Mouse (Mus musculus): ENCODE measurements at regions not wholly inside any gene's neighbourhood (a gene's known extent, or its start where the extent isn't known, plus 50 kb on each side); places are given as distances from the start of the nearest gene placed in this dataset.

DNA sequence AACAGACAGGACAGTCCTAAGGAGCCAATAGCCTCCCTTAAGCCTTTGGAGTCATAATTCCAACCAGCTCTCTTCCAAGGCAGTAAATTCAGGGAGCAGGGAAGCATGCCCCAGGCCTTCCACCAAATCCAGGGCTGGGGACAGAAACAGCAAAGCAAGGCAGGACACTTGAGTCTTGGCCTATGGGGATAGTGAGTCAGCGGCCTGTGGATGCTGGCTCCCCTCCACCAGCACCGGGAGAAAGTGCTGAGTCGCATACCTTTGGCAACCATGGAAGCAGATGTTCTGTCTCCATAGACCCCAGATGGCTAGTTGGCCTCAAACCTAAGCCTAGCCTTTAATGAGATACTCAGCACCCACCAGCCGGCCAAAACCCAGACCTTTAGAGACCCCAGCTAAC, 133.8 kb upstream of the Six2 start:
- DNase-seq, result no peak

- peak; percentile 38 to 51 for DNase-seq
Measured at GRCm38 (mm10) chr17:85818098-85818855, 130.2 kb upstream of the Six2 start.

GRCm38 (mm10) chr17:85816521-85816920, 128.4 kb upstream of the Six2 start:
- no peak for DNase-seq

GRCm38 (mm10) chr17:85816056-85816455, 128.0 kb upstream of the Six2 start:
- DNase-seq, result no peak

DNA sequence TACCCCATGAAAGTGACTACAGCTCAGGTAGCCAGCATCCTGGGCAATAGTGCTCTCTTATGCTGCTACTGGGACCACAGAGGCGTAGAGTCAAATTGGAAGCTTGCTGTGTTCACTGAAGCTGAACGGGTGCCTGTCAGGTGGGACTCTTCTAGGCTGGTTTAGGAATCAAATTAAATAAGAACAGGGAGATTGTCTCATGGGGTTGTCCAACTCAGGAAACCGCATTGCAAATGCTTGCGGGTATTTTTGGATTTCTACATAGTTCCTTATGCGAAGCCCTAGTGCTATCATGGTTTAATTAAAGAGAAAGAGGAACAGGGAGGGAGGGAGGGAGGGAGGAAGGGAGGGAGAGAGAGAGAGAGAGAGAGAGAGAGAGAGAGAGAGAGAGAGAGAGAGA, 120.5 kb upstream of the Six2 start:
- no peak for DNase-seq

DNA sequence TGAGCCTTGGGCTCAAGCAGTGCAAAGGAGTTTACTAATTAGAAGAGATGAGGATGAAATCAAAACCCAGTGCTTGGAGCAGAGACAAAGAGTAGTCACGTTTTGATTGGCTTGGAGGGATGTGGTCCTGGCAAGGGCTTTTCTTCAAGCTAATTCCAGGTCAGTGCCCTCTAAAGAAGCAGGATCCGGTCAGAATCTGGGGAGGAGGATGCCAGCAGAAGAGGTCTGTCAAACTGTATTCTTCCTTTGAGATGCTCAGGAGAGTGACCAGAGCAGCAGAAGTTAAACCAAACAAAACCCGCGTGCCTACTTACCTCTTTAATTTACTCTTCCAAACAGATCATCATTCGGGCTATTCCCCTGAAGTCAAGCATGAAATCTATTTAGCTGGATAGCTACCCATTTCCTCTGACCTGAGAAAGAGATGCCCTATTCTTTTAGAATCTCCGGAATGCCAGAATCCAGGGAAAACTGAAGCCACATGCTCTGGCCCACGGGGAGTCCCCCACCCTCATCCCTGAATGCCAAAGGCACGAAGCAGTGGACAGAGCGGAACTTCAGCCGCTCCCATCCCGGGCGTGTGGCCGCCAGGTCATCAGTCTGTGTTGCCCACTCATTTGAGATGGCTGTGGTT, 117.8 kb upstream of the Six2 start:
- no peak for DNase-seq

DNA sequence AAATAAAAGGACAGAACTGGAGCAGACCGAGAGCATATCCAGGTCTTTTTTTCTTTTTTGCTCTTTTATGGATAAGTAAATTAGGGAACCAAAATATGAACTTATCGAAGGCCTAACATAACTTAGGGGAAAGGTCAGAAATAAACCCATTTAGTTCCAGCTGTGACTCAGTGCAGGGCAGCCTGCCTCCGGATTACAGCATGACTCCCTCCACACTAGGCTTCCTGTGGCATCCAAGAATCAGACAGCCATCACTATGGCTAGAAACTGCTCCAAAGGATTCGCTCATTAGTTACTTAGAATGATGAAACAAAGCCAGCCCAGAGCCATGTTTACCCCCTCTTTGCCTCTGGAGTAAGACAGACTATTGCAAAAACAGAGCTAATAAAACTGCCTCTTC, 116.6 kb upstream of the Six2 start:
- no peak for DNase-seq

- DNase-seq, result no peak
Measured at GRCm38 (mm10) chr17:85801734-85802133, 113.7 kb upstream of the Six2 start.

DNA sequence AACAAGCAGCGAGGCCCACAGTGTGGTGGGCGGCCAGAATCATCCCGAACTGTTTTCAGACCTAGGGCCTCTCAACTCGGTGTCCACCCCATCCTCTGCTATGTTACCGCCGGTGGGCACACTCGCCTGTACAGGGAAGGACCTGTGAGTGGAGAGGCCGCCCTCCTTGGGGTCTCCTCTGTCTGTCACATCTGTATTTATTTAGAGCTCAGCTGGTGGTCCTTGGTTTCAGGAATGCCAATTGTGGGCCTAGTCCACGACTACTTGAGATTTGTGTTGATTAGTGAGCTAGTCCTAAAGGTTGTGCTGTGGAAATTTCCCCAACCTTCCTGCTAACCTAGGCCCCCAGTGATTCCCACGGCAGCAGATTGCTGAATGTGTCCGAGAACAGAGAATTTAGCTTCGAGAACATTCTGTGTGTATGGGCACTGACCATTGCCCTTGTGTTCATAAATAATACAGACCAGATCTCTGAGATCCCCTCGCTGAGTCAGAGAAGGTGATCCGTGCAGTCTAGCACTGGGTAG, 113.1 kb upstream of the Six2 start:
- no peak for DNase-seq

DNA sequence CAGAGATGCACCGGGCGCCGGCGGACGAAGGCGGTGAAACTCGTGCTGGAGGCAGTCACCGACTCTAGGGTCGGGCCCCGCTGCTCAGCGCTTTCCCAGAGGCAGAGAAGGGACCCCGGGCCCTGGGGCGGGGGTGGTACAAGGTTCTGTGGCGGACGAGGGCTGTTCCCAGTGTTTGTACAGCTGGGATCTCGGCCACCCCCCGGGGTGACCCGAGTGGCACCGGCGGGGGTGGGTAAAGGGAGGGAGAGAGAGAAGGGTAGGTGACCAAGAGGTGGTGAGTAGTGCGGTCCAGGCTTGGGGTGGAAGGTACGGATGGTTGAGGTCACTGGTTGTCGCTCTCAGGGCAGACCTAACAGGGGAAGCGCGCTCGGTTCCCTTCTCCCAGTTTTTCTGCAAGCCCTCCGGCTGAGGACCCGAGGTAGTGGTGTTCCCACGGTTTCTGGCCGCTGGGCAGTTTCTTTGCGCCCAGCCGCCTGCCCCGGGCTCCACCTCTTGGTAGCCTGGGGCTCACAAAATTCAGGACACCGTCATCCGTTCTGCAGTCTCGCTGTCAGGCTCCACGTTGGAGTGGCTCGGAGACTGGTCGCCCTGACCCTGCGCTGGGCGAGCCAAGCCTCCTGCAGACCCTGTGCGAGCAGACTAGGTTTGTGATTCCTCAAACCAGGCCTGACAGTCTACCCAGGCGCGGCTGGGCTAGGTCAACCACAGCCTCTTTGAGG, 112.4 kb upstream of the Six2 start:
- peak; percentile 25 to 26 for DNase-seq

GRCm38 (mm10) chr17:85799865-85800356, 111.8 kb upstream of the Six2 start:
- DNase-seq, result peak; percentile 24 to 36

DNA sequence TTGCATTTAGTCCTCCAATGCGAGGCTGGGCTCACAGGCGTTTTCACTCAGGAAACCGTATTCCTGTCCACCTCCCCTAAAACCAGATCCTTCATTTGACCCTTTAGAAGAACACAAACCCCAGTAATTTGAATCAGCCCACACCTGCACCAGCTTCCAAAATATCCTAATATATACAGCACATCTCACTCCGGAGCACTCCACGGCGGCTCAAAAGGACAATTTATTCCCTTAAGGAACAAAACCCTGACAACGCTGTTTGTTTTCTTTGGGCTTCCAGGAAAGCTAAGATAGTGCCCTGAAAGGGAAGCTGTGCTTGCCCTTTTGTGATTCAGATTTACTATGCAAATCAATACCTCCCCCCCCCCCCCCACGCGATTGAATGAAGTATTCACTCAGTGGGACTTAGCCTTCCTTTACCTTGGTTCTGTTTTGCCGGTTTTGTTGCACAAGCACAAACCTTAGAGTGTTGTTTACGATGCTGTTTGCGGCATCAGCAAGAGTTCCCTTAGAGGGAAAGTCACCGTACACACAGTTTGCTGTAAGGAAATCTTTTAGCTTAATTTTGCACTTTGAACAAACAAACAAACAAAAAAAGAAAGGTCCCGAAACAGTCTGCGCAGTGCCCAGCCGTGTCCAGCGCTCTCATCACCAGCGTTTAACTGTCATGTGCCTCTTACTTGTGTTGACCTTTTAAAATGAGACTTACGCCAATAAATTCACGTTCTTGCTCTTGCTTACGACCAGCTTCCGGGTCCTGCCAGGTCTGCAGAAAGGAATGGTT, 111.2 kb upstream of the Six2 start:
- DNase-seq, result peak in 1 of 2 experiments; percentile 25

DNA sequence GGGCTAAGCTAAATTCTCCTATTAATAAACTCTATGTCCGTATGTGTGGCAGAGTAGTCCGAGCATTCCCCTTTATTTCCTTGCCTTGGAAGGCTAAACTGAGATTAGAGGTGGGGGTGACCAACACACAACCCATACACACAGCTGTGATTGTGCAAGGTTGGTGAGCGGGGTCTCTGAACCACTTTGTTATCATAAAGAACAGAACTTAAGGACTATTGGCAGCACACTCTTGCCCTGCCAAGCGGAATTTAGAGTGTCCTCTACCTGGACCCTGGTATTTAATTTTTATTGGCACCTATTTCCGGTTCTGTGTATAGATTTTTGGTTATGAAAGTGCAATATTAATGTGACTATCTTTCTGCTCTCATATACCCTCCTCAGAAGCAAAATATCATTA, 109.7 kb upstream of the Six2 start:
- no peak for DNase-seq

- DNase-seq, result no peak
Measured at GRCm38 (mm10) chr17:85795820-85796219, 107.7 kb upstream of the Six2 start.

DNA sequence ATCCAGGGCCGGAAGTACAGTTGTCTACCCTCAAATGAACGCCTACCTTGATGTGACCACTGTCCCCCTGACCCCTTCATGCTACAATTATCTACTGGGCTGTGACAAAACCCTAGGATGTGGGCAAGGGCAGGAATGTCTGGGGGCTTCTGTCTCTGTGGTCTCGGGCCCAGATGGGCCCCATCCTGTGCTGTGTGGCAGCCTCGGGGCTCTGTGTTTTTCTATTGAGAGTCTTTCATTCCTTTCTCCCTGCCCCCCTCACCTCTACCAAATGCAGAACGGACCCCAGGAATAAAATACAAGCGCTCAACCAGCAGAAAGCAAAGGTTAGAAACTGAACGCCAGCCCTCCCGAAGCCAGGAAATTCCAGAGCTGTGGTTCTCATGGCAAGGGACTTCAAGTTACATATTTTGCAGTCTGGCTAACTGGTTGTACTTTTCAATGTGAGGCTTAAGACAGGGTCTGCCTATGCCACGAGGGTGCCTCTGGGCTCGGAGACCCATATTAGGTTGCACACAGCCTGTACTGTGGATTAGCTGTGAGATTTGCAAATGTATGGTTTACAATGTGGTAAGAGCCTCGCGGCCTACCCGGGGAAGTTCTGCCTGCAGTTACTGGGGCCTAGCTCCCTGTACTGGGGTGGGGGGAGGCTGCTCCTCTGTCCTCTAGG, 97.7 kb upstream of the Six2 start:
- no peak for DNase-seq

- DNase-seq, result no peak
Measured at GRCm38 (mm10) chr17:85780477-85780876, 92.4 kb upstream of the Six2 start.

DNA sequence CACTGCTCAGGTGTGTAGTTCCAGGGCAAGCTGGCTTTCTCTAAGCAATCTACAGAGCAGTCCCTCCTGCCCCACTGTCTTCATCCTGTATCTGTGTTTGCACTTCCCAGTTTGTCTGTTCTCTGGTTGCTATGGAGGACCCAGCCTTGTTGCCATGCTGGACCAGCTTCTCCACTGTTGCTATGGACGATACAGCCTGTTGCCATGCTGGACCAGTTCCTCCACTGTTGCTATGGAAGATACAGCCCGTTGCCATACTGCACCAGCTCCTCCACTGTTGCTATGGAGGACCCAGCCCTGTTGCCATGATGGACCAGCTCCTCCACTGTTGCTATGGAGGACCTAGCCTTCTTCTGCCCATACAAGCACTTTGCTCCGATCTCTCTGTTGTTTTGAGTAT, 88.8 kb upstream of the Six2 start:
- peak; percentile 51 to 54 for DNase-seq

- DNase-seq, result no peak
Measured at GRCm38 (mm10) chr17:85768341-85768740, 80.3 kb upstream of the Six2 start.

DNA sequence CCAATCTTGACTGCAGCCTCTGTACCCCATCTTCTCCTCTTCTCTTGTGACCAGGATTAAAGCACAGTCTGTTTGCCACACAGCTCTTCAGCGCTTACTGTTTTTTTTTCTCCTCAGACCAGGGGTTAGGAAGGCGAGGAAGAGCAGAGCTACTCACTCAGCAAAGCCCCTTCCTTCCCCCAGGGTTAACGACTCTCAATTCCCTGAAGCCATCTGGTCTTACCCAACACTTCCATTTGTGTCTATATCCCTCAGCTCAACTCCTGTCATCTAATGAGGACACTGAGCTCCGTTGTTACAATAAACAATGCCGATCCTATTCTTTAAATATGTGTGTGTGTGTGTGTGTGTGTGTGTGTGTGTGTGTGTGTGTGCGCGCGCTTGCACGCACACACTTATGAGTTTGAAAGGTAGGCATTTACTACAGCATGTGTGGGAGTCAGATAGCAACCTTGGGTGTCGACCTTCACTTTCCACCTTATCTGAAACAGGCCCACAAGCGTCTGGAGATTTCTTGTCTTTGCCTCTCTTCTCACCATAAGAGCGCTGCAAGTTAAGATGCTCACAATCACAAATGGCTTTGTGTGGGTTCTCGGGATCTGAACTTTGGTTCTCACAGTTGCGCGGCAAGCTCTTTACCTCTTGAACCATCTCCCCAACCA, 79.3 kb upstream of the Six2 start:
- no peak for DNase-seq

DNA sequence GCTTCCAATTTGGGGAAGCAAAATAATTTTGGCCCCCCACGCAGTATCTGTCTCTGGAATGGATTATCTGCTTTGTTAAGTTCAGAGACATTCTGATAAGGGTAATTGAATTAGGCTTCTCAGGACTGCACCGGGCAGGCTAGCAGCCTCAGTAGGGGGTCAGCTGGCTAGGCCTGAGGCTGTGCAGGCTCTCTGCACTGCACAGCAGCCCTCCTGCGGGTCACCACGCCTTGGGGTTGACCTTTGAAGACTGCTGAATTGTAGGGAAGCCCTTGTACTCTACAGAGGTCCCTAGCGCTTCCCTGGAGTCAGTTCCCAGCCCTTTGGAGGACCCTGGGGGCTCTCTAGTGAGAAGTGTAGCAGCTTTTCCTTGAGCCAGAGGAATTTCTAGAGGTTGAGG, 78.5 kb upstream of the Six2 start:
- no peak for DNase-seq

DNA sequence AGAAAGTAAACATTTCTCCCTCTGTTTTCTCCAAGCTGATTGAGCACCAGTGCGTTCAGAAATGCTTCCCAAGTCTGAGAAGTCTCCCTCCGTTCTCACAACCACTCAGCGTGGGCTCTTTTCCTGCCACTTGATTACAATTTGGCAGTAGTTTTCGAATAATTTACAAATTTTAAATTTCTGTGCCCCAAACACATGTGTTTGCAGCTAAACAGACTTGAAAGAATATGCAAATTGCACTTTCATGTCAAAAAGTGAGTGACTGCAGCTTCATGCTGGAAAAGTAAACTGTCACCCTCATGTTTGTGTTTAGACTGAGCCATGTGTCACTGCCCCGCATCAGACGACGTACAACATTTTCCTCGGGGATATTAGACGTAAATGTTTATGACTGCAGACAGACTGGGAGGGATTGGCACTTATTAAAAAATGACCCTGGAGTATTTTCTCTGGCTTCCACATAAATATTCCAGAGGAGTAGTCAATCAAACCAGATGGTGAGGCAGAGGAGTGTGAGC, 70.6 kb upstream of the Six2 start:
- DNase-seq, result no peak
